Mouse (Mus musculus) lung, adult 2 months (tissue): ENCODE measurements around the gene Gal3st2c.
"Not testable (repeated sequence)": the region's sequence is repeated elsewhere in the genome, so short reads cannot be mapped to it uniquely, and the experiment has no call there.

Experiments
- CTCF ChIP-seq: fragments of 200-500 bp; IDR thresholded peaks from 2 replicates; pipeline ENCODE4 v1.5.1; 2011; ENCODE audit warnings: mild to moderate bottlenecking, low read length, control low read depth; ENCODE audit not compliant: insufficient read depth
- POLR2A ChIP-seq: fragments of 200-500 bp; IDR thresholded peaks from 2 replicates; pipeline ENCODE4 v1.6.1; 2011; ENCODE audit warnings: low read depth, mild to moderate bottlenecking, control low read depth, low read length, borderline replicate concordance; ENCODE audit errors: extremely low read depth

DNA sequence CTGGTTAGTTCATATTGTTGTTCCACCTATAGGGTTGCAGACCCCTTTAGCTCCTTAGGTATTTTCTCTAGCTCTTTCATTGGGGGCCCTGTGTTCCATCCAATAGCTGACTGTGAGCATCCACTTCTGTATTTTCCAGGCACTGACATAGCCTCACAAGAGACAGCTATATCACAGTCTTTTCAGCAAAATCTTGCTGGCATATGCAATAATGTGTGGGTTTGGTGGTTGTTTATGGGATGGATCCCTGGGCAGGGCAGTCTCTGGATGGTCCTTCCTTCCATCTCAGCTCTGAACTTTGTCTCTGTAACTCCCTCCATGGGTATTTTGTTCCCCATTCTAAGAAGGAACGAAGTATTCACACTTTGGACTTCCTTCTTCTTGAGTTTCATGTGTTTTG, 68.0 kb downstream of the Gal3st2c start:
- TF ChIP-seq POLR2A, CTCF: not testable (repeated sequence)
